In genomic region chr12:17732546-17732945, GRCm38 (mm10) we compare ENCODE assay signal across 14 mouse cellular contexts. TPM values are rescaled to one million over a fixed set of nuclear protein-coding genes. Genes with fewer than 3 reads are reported as not detected.
DNase-seq lines count a peak whose midpoint lies in the region; ATAC-seq and TF ChIP-seq lines count a peak whose summit lies in the region.
"Had no signal": no experiment of that assay in that cellular context is flagged by ENCODE, and none has a peak within 500 bp of the region (broad histone marks: within the 10 kb centered on the region; RNA-seq: fewer than 3 reads in every experiment).

No protein-coding gene starts in this region.

- H3K9me3 ChIP-seq in hindbrain, embryonic 10.5 days = no peaks in the 10 kb centered on the region
- H3K9me3 ChIP-seq in hindbrain, embryonic 12.5 days (replicated peaks) = no peaks in the 10 kb centered on the region
- H3K9me3 ChIP-seq in liver, embryonic 12.5 days (replicated peaks) = no peaks in the 10 kb centered on the region
- H3K9me3 ChIP-seq in stomach, embryonic 16.5 days (replicated peaks; ENCODE audit: control insufficient read depth, low read length) = no peaks in the 10 kb centered on the region
- H3K9me3 ChIP-seq: hindbrain, embryonic 15.5 days; neural tube, embryonic 15.5 days had no signal

- 89% methylated on average over 4 of the region's 4 CpGs for WGBS in hindbrain, embryonic 10.5 days
- WGBS in hindbrain, embryonic 12.5 days = 83% methylated on average over 4 of the region's 4 CpGs
- WGBS in liver, embryonic 12.5 days (ENCODE audit: insufficient replicate concordance) = 66% methylated on average over 4 of the region's 4 CpGs
- WGBS in stomach, embryonic 16.5 days = 64% methylated on average over 4 of the region's 4 CpGs

- ATAC-seq in hindbrain, embryonic 12.5 days (ENCODE audit: low FRiP score) = no peak
- no peak for ATAC-seq in liver, embryonic 12.5 days
- no peak for ATAC-seq in stomach, embryonic 16.5 days (ENCODE audit: insufficient read depth, low FRiP score)

- H3K36me3 ChIP-seq in hindbrain, embryonic 10.5 days = no peaks in the 10 kb centered on the region
- H3K36me3 ChIP-seq in hindbrain, embryonic 12.5 days = no peaks in the 10 kb centered on the region
- no peaks in the 10 kb centered on the region for H3K36me3 ChIP-seq in liver, embryonic 12.5 days
- no peaks in the 10 kb centered on the region for H3K36me3 ChIP-seq in stomach, embryonic 16.5 days (ENCODE audit: control insufficient read depth, insufficient read depth, low read length)
- H3K36me3 ChIP-seq: hindbrain, embryonic 15.5 days; neural tube, embryonic 15.5 days had no signal

- H3K4me1 ChIP-seq in hindbrain, embryonic 10.5 days (replicated peaks) = peaks cover 43% of the 10 kb centered on the region
- peaks cover 17% of the 10 kb centered on the region for H3K4me1 ChIP-seq in hindbrain, embryonic 12.5 days
- peaks cover 68% of the 10 kb centered on the region for H3K4me1 ChIP-seq in liver, embryonic 12.5 days
- peaks cover 15% of the 10 kb centered on the region for H3K4me1 ChIP-seq in embryonic fibroblast, embryonic 13.5 days (ENCODE audit: control insufficient read depth, insufficient read depth, low read length)
- H3K4me1 ChIP-seq in stomach, embryonic 16.5 days (ENCODE audit: control insufficient read depth, insufficient read depth, low read length) = peaks cover 56% of the 10 kb centered on the region

- peak overlapping the region; percentile 69; the same call in 1 of the 2 replicates for H3K27ac ChIP-seq in hindbrain, embryonic 10.5 days
- no peak overlapping the region for H3K27ac ChIP-seq in hindbrain, embryonic 12.5 days
- H3K27ac ChIP-seq in liver, embryonic 12.5 days = 0 out of 2 replicates have a peak overlapping the region, but pooled peaks have one; percentile 11
- H3K27ac ChIP-seq in embryonic fibroblast, embryonic 13.5 days (ENCODE audit: insufficient read depth, low read length) = peak overlapping the region; percentile 12; the same call in 1 of the 2 replicates
- peak overlapping the region; percentile 95 for H3K27ac ChIP-seq in stomach, embryonic 16.5 days (ENCODE audit: low read length)
- H3K27ac ChIP-seq: gastrocnemius, adult 2 months; hindbrain, embryonic 15.5 days; liver, embryonic 14.5 days; neural tube, embryonic 15.5 days had no signal

- no peak overlapping the region for H3K4me3 ChIP-seq in hindbrain, embryonic 10.5 days
- H3K4me3 ChIP-seq in hindbrain, embryonic 12.5 days = no peak overlapping the region
- H3K4me3 ChIP-seq in liver, embryonic 12.5 days = no peak overlapping the region
- H3K4me3 ChIP-seq in embryonic fibroblast, embryonic 13.5 days (ENCODE audit: insufficient read depth, low read length) = no peak overlapping the region
- H3K4me3 ChIP-seq in stomach, embryonic 16.5 days (replicated peaks; ENCODE audit: low read length) = no peak overlapping the region
- H3K4me3 ChIP-seq: gastrocnemius, adult 2 months; hindbrain, embryonic 15.5 days; neural tube, embryonic 15.5 days had no signal

- TF ChIP-seq CTCF in embryonic fibroblast, embryonic 13.5 days (IDR thresholded peaks at IDR 0.05; ENCODE audit: borderline replicate concordance, insufficient read depth, low read length) = no peak

- H3K27me3 ChIP-seq in hindbrain, embryonic 10.5 days (ENCODE audit: insufficient read depth, poor library complexity, severe bottlenecking) = no peaks in the 10 kb centered on the region
- H3K27me3 ChIP-seq in hindbrain, embryonic 12.5 days = no peaks in the 10 kb centered on the region
- H3K27me3 ChIP-seq in liver, embryonic 12.5 days (replicated peaks) = no peaks in the 10 kb centered on the region
- H3K27me3 ChIP-seq in stomach, embryonic 16.5 days (ENCODE audit: control insufficient read depth, insufficient read depth, low read length) = no peaks in the 10 kb centered on the region
- H3K27me3 ChIP-seq: hindbrain, embryonic 15.5 days; neural tube, embryonic 15.5 days had no signal

- TF ChIP-seq POLR2A in embryonic fibroblast, embryonic 13.5 days (IDR thresholded peaks at IDR 0.05; ENCODE audit: low read depth, low read length) = no peak

- H3K9ac ChIP-seq in hindbrain, embryonic 12.5 days = no peak overlapping the region
- no peak overlapping the region for H3K9ac ChIP-seq in liver, embryonic 12.5 days
- H3K9ac ChIP-seq in stomach, embryonic 16.5 days (ENCODE audit: low read length) = peak overlapping the region; percentile 22; the same call in 1 of the 2 replicates
- H3K9ac ChIP-seq: hindbrain, embryonic 15.5 days; liver, embryonic 14.5 days; neural tube, embryonic 15.5 days had no signal

- DNase-seq in hindbrain, embryonic 10.5 days (ENCODE audit: low spot score) = no peak
- no peak for DNase-seq in liver
- DNase-seq in spleen, postnatal 36 days (ENCODE audit: low spot score in 2 of 2) = no peak
- DNase-seq: adrenal gland, adult 8-10 months; cerebellum, adult 9-11 months; gastrocnemius, adult 2 months; retina, postnatal 1 day had no signal

- H3K4me2 ChIP-seq in hindbrain, embryonic 12.5 days (replicated peaks) = no peak overlapping the region
- no peak overlapping the region for H3K4me2 ChIP-seq in liver, embryonic 12.5 days
- H3K4me2 ChIP-seq in stomach, embryonic 16.5 days (ENCODE audit: low read depth, low read length) = peak overlapping the region; percentile 25; the same call in 1 of the 2 replicates
- H3K4me2 ChIP-seq: hindbrain, embryonic 15.5 days; neural tube, embryonic 15.5 days had no signal

RNA-seq across cellular contexts. Expression of gene Hpcal1, which starts 41.9 kb away (rescaled TPM):
- 35.9 and 39.9 TPM in 2 replicates for polyA plus RNA-seq in hindbrain, embryonic 10.5 days (2016; fragmentation: Nextera tagmentation; extraction: Ambion mirVana)
- 42.8 and 48.9 TPM in 2 replicates for polyA plus RNA-seq in hindbrain, embryonic 12.5 days (2016; fragmentation: Nextera tagmentation; extraction: Ambion mirVana)
- 17.6 and 18.6 TPM in 2 replicates for polyA plus RNA-seq in liver, embryonic 12.5 days (2016; fragmentation: Nextera tagmentation; extraction: Ambion mirVana)
- 41.1 and 49.0 TPM in 2 replicates for polyA plus RNA-seq in embryonic fibroblast, embryonic 13.5 days (2011; ENCODE audit: insufficient read length, low read depth, missing spikeins)
- polyA plus RNA-seq in stomach, embryonic 16.5 days (2015; fragmentation: Nextera tagmentation; extraction: Ambion mirVana) = 64.1 and 72.2 TPM in 2 replicates
